Mouse (Mus musculus): Measurements from ENCODE around the gene Iqgap2. TPM values are rescaled to one million over a fixed set of nuclear protein-coding genes. Genes with fewer than 3 reads are reported as not detected.
A peak's percentile ranks its signal among the peaks of the same experiment; 100 is the strongest.

The Iqgap2 gene
- polyA plus RNA-seq (2012; rRNA removed) = 8.9 and 13.3 TPM in 2 replicates

GRCm38 (mm10) chr13:95891491-95891925, at the start of gene Iqgap2:
TSS of gene Iqgap2 (minus strand) at chr13:95891922.
- TF ChIP-seq POLR2A (IDR thresholded peaks at IDR 0.05; ENCODE audit: extremely low read depth, insufficient read depth, low read length) = no peak
- no peak for TF ChIP-seq CTCF (IDR thresholded peaks at IDR 0.05; ENCODE audit: extremely low read depth, insufficient read depth, low read length)
- Histone ChIP-seq H3K4me3 (ENCODE audit: insufficient read depth, low read length) (peak within 1 kb of the TSS; percentile 53), H3K4me1 (ENCODE audit: control insufficient read depth, insufficient read depth, low read length) (no peaks in the 10 kb centered on the region), H3K27ac (ENCODE audit: insufficient read depth, low read length) (no peak within 1 kb of the TSS)

GRCm38 (mm10) chr13:95940811-95941210, 49.1 kb upstream of the Iqgap2 start:
- no peak overlapping the region for H3K4me3 ChIP-seq (ENCODE audit: insufficient read depth, low read length)
- H3K4me1 ChIP-seq (ENCODE audit: control insufficient read depth, insufficient read depth, low read length) = peaks cover 2% of the 10 kb centered on the region
- TF ChIP-seq POLR2A (IDR thresholded peaks at IDR 0.05; ENCODE audit: extremely low read depth, insufficient read depth, low read length) = no peak
- no peak for TF ChIP-seq CTCF (IDR thresholded peaks at IDR 0.05; ENCODE audit: extremely low read depth, insufficient read depth, low read length)
- no peak overlapping the region for H3K27ac ChIP-seq (ENCODE audit: insufficient read depth, low read length)

- Histone ChIP-seq H3K4me3 (ENCODE audit: insufficient read depth, low read length) (no peak overlapping the region), H3K27ac (ENCODE audit: insufficient read depth, low read length) (no peak overlapping the region), H3K4me1 (ENCODE audit: control insufficient read depth, insufficient read depth, low read length) (no peaks in the 10 kb centered on the region)
- no peak for TF ChIP-seq CTCF (IDR thresholded peaks at IDR 0.05; ENCODE audit: extremely low read depth, insufficient read depth, low read length)
- TF ChIP-seq POLR2A (IDR thresholded peaks at IDR 0.05; ENCODE audit: extremely low read depth, insufficient read depth, low read length) = no peak
Observed at GRCm38 (mm10) chr13:95924201-95924621, 32.5 kb upstream of the Iqgap2 start.

GRCm38 (mm10) chr13:95922626-95923025, 30.9 kb upstream of the Iqgap2 start:
- no peaks in the 10 kb centered on the region for H3K4me1 ChIP-seq (ENCODE audit: control insufficient read depth, insufficient read depth, low read length)
- H3K27ac ChIP-seq (ENCODE audit: insufficient read depth, low read length) = no peak overlapping the region
- H3K4me3 ChIP-seq (ENCODE audit: insufficient read depth, low read length) = no peak overlapping the region
- no peak for TF ChIP-seq CTCF (IDR thresholded peaks at IDR 0.05; ENCODE audit: extremely low read depth, insufficient read depth, low read length)
- TF ChIP-seq POLR2A (IDR thresholded peaks at IDR 0.05; ENCODE audit: extremely low read depth, insufficient read depth, low read length) = no peak

GRCm38 (mm10) chr13:95918624-95919284, 27.0 kb upstream of the Iqgap2 start:
- no peak overlapping the region for H3K4me3 ChIP-seq (ENCODE audit: insufficient read depth, low read length)
- H3K4me1 ChIP-seq (ENCODE audit: control insufficient read depth, insufficient read depth, low read length) = no peaks in the 10 kb centered on the region
- H3K27ac ChIP-seq (ENCODE audit: insufficient read depth, low read length) = no peak overlapping the region
- TF ChIP-seq POLR2A (IDR thresholded peaks at IDR 0.05; ENCODE audit: extremely low read depth, insufficient read depth, low read length) (no peak), CTCF (IDR thresholded peaks at IDR 0.05; ENCODE audit: extremely low read depth, insufficient read depth, low read length) (no peak)

- TF ChIP-seq POLR2A (IDR thresholded peaks at IDR 0.05; ENCODE audit: extremely low read depth, insufficient read depth, low read length) = no peak
- TF ChIP-seq CTCF (IDR thresholded peaks at IDR 0.05; ENCODE audit: extremely low read depth, insufficient read depth, low read length) = no peak
- Histone ChIP-seq H3K27ac (ENCODE audit: insufficient read depth, low read length) (no peak overlapping the region), H3K4me1 (ENCODE audit: control insufficient read depth, insufficient read depth, low read length) (peaks cover 7% of the 10 kb centered on the region), H3K4me3 (ENCODE audit: insufficient read depth, low read length) (no peak overlapping the region)
Observed at GRCm38 (mm10) chr13:95913046-95913406, 21.3 kb upstream of the Iqgap2 start.

GRCm38 (mm10) chr13:95912157-95913045, 20.7 kb upstream of the Iqgap2 start:
- TF ChIP-seq CTCF (IDR thresholded peaks at IDR 0.05; ENCODE audit: extremely low read depth, insufficient read depth, low read length) = no peak
- TF ChIP-seq POLR2A (IDR thresholded peaks at IDR 0.05; ENCODE audit: extremely low read depth, insufficient read depth, low read length) = no peak
- Histone ChIP-seq H3K27ac (ENCODE audit: insufficient read depth, low read length) (peak overlapping the region; percentile 37), H3K4me3 (ENCODE audit: insufficient read depth, low read length) (no peak overlapping the region), H3K4me1 (ENCODE audit: control insufficient read depth, insufficient read depth, low read length) (peaks cover 7% of the 10 kb centered on the region)

- no peak for TF ChIP-seq POLR2A (IDR thresholded peaks at IDR 0.05; ENCODE audit: extremely low read depth, insufficient read depth, low read length)
- TF ChIP-seq CTCF (IDR thresholded peaks at IDR 0.05; ENCODE audit: extremely low read depth, insufficient read depth, low read length) = no peak
Observed at GRCm38 (mm10) chr13:95910270-95910669, 18.5 kb upstream of the Iqgap2 start.

GRCm38 (mm10) chr13:95909244-95909643, 17.5 kb upstream of the Iqgap2 start:
- Histone ChIP-seq H3K4me1 (ENCODE audit: control insufficient read depth, insufficient read depth, low read length) (peaks cover 7% of the 10 kb centered on the region), H3K27ac (ENCODE audit: insufficient read depth, low read length) (peak overlapping the region; percentile 32; the same call in 1 of the 2 replicates), H3K4me3 (ENCODE audit: insufficient read depth, low read length) (no peak overlapping the region)
- no peak for TF ChIP-seq POLR2A (IDR thresholded peaks at IDR 0.05; ENCODE audit: extremely low read depth, insufficient read depth, low read length)
- TF ChIP-seq CTCF (IDR thresholded peaks at IDR 0.05; ENCODE audit: extremely low read depth, insufficient read depth, low read length) = no peak

More at GRCm38 (mm10) chr13:95910270-95910669, 18.5 kb upstream of the Iqgap2 start:
- Histone ChIP-seq H3K4me3 (ENCODE audit: insufficient read depth, low read length) (no peak overlapping the region), H3K27ac (ENCODE audit: insufficient read depth, low read length) (peak overlapping the region; percentile 27; the same call in 1 of the 2 replicates), H3K4me1 (ENCODE audit: control insufficient read depth, insufficient read depth, low read length) (peaks cover 7% of the 10 kb centered on the region)

Measured in cortical plate, adult 2 months (tissue).